Mouse (Mus musculus) Patski (cell line): ENCODE measurements at regions not wholly inside any gene's neighbourhood (a gene's known extent, or its start where the extent isn't known, plus 50 kb on each side); places are given as distances from the start of the nearest gene placed in this dataset.

Source experiments
- ATAC-seq: fragments of 100-300 bp; one replicate; pipeline ENCODE4 v1.8.0; 2021
- CTCF ChIA-PET: fragments of 350-600 bp; sonication (Branson Sonifier 250); formaldehyde crosslinking; loops from one replicate; lab custom pipeline; 2022; ENCODE audit warnings: inconsistent platforms; lab: Charles Lee
- POLR2A ChIA-PET: fragments of 350-600 bp; sonication (Branson Sonifier 250); formaldehyde crosslinking; loops from one replicate; lab custom pipeline; 2022; ENCODE audit warnings: antibody characterized with exemption, inconsistent platforms; lab: Charles Lee
- DNase-seq: peaks from one replicate; pipeline ENCODE4 v3.0.0-alpha.2; 2011; ENCODE audit warnings: low read depth, low spot score
- H3K27me3 ChIP-seq: fragments of 371-371 bp; one replicate; pipeline ENCODE4 v1.5.1; 2021
- CTCF ChIP-seq: fragments of 100-300 bp; IDR thresholded peaks from one replicate; pipeline ENCODE4 v1.5.1; 2021
- in situ Hi-C: fragments of 300-500 bp; cut with MboI; formaldehyde crosslinking; loops from 3 replicates; pipeline ENCODE4 v1.11.1; 2018; ENCODE audit warnings: low pct_unique_long_range_greater_than_20kb, mixed read lengths

- in situ Hi-C loops, result no loop called here
- no peak for ATAC-seq
- no peak for DNase-seq
- H3K27me3 ChIP-seq, result no peaks in the 10 kb centered on the region
- TF ChIP-seq CTCF, result no peak
- CTCF ChIA-PET, result interaction anchor here (1.5 kb wide), 1 partner anchor 12 kb away, joined by 3 read pairs; no protein-coding TSS in a partner anchor
- POLR2A ChIA-PET, result no interaction called here
Measured at GRCm38 (mm10) chr1:77280373-77281038, 234.4 kb downstream of the Epha4 start.

GRCm38 (mm10) chr1:77281741-77282140 lies 233.1 kb downstream of the Epha4 start:
- ChIA-PET POLR2A (no interaction called here), CTCF (interaction anchor here (0.8 to 1.5 kb wide), 2 partner anchors 10 to 107 kb away, joined by 3 read pairs; no protein-coding TSS in a partner anchor)
- DNase-seq, result no peak
- TF ChIP-seq CTCF, result no peak
- in situ Hi-C loops, result no loop called here
- ATAC-seq, result no peak
- no peaks in the 10 kb centered on the region for H3K27me3 ChIP-seq

- TF ChIP-seq CTCF, result no peak
- ChIA-PET CTCF (no interaction called here), POLR2A (no interaction called here)
- ATAC-seq, result no peak
- H3K27me3 ChIP-seq, result no peaks in the 10 kb centered on the region
- no peak for DNase-seq
- in situ Hi-C loops, result no loop called here
Measured at GRCm38 (mm10) chr1:77298713-77299132, 216.2 kb downstream of the Epha4 start.

GRCm38 (mm10) chr1:77300806-77301205 lies 214.1 kb downstream of the Epha4 start:
- DNase-seq, result no peak
- no peaks in the 10 kb centered on the region for H3K27me3 ChIP-seq
- no peak for ATAC-seq
- in situ Hi-C loops, result no loop called here
- CTCF ChIA-PET, result interaction anchor here (1.6 kb wide), 1 partner anchor 12 kb away, joined by 3 read pairs; no protein-coding TSS in a partner anchor
- POLR2A ChIA-PET, result no interaction called here
- no peak for TF ChIP-seq CTCF

- in situ Hi-C loops, result no loop called here
- TF ChIP-seq CTCF, result no peak
- no peak for DNase-seq
- POLR2A ChIA-PET, result no interaction called here
- H3K27me3 ChIP-seq, result no peaks in the 10 kb centered on the region
- CTCF ChIA-PET, result no interaction called here
- ATAC-seq, result no peak
Measured at GRCm38 (mm10) chr1:77304770-77305169, 210.1 kb downstream of the Epha4 start.

GRCm38 (mm10) chr1:77307745-77308144 lies 207.1 kb downstream of the Epha4 start:
- DNase-seq, result no peak
- in situ Hi-C loops, result no loop called here
- no peak for TF ChIP-seq CTCF
- ChIA-PET CTCF (no interaction called here), POLR2A (no interaction called here)
- no peak for ATAC-seq
- H3K27me3 ChIP-seq, result no peaks in the 10 kb centered on the region

GRCm38 (mm10) chr1:77313119-77313518 lies 201.8 kb downstream of the Epha4 start:
- DNase-seq, result no peak
- ChIA-PET POLR2A (no interaction called here), CTCF (interaction anchor here (1.3 kb wide), 1 partner anchor 13 kb away, joined by 3 read pairs; no protein-coding TSS in a partner anchor)
- ATAC-seq, result no peak
- no peaks in the 10 kb centered on the region for H3K27me3 ChIP-seq
- in situ Hi-C loops, result no loop called here
- TF ChIP-seq CTCF, result no peak

- ChIA-PET CTCF (no interaction called here), POLR2A (no interaction called here)
- TF ChIP-seq CTCF, result no peak
- DNase-seq, result no peak
- no peak for ATAC-seq
- H3K27me3 ChIP-seq, result no peaks in the 10 kb centered on the region
- in situ Hi-C loops, result no loop called here
Measured at GRCm38 (mm10) chr1:77315347-77315746, 199.5 kb downstream of the Epha4 start.

- CTCF ChIA-PET, result interaction anchor here (1.3 to 1.5 kb wide), 2 partner anchors 10 to 21 kb away, joined by 3 read pairs; no protein-coding TSS in a partner anchor
- no peaks in the 10 kb centered on the region for H3K27me3 ChIP-seq
- in situ Hi-C loops, result no loop called here
- ATAC-seq (no peak), DNase-seq (no peak)
- no peak for TF ChIP-seq CTCF
- POLR2A ChIA-PET, result no interaction called here
Measured at GRCm38 (mm10) chr1:77316198-77316597, 198.7 kb downstream of the Epha4 start.
